Mouse (Mus musculus) liver, embryonic 12.5 days (tissue): ENCODE data around the gene Rbm31y. TPM values are rescaled to one million over a fixed set of nuclear protein-coding genes. Genes with fewer than 3 reads are reported as not detected.
"Not testable (repeated sequence)": the region's sequence is repeated elsewhere in the genome, so short reads cannot be mapped to it uniquely, and the experiment has no call there.

Experiments used
- ATAC-seq: fragments of 200-750 bp; cut with Nextera tagmentation; 2 replicates; pipeline ENCODE4 v1.8.0; 2017; ENCODE audit warnings: moderate number of reproducible peaks, mild to moderate bottlenecking, moderate library complexity
- H3K27ac ChIP-seq: fragments of 300-500 bp; sonication (generic); 2 replicates; pipeline ENCODE4 v1.5.1; 2016; ENCODE audit warnings: mild to moderate bottlenecking
- H3K27me3 ChIP-seq: fragments of 300-500 bp; sonication (generic); replicated peaks from 2 replicates; pipeline ENCODE4 v1.6.1; 2016; ENCODE audit warnings: mild to moderate bottlenecking, moderate library complexity
- H3K36me3 ChIP-seq: fragments of 300-500 bp; sonication (generic); 2 replicates; pipeline ENCODE4 v1.6.1; 2016; ENCODE audit warnings: mild to moderate bottlenecking, moderate library complexity
- H3K4me1 ChIP-seq: fragments of 300-500 bp; sonication (generic); 2 replicates; pipeline ENCODE4 v1.6.1; 2016
- H3K4me2 ChIP-seq: fragments of 300-500 bp; sonication (generic); 2 replicates; pipeline ENCODE4 v1.6.1; 2016; ENCODE audit warnings: mild to moderate bottlenecking, moderate library complexity
- H3K4me3 ChIP-seq: fragments of 300-500 bp; sonication (generic); 2 replicates; pipeline ENCODE4 v1.5.1; 2016; ENCODE audit warnings: mild to moderate bottlenecking, moderate library complexity
- H3K9ac ChIP-seq: fragments of 300-500 bp; sonication (generic); 2 replicates; pipeline ENCODE4 v1.6.1; 2016; ENCODE audit warnings: mild to moderate bottlenecking, moderate library complexity
- H3K9me3 ChIP-seq: fragments of 300-500 bp; sonication (generic); replicated peaks from 2 replicates; pipeline ENCODE4 v1.6.1; 2016; ENCODE audit warnings: mild to moderate bottlenecking, moderate library complexity
- WGBS: fragments of 180-500 bp; shearing (Covaris S2); methylation state at CpG from one replicate; pipeline ENCODE4 v1.1.7; 2016; ENCODE audit not compliant: insufficient replicate concordance; 5-methylcytosine and 5-hydroxymethylcytosine counted together
- polyA plus RNA-seq: library from polyadenylated mRNA; unstranded; fragments of >200 nt; fragmentation: Nextera tagmentation; extraction: Ambion mirVana; gene quantifications from 2 replicates; pipeline ENCODE4 v1.2.1, GENCODE M21; 2016

The Rbm31y gene
- not detected in 2 replicates for polyA plus RNA-seq

DNA sequence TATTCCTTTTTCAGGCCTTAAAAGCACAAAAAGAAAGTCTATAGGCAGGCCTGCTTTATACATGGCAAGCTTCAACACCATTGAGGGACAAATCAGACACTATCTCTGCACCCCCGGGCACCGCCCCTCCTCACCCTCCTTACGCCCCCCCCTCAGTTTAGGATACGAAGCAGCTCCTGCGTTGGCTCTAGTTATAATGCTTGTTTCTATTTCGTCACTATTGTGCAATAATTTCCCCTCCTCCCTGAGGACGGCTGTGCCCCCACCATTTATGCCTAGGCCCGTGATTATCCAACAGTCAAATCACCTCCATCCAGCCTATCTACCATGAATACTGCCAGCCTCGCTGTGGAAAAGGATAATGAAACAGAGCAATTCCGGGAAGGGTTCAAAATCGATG, at the start of gene Rbm31y:
Gene Rbm31y (plus strand): TSS at position 301 of the 400 bp plus-strand sequence.
- H3K9ac ChIP-seq, ATAC-seq, H3K36me3 ChIP-seq, H3K4me2 ChIP-seq, H3K27ac ChIP-seq, H3K9me3 ChIP-seq, H3K27me3 ChIP-seq, H3K4me3 ChIP-seq, H3K4me1 ChIP-seq: not testable (repeated sequence)
- WGBS: no CpG with 5 or more reads among the region's 11 CpGs
